Mouse (Mus musculus) G1E (cell line): ENCODE measurements around the gene Pygl. TPM values are rescaled to one million over a fixed set of nuclear protein-coding genes. Genes with fewer than 3 reads are reported as not detected.

ENCODE experiments used
- ATAC-seq: 2 replicates; pipeline ENCODE4 v1.8.0; 2016; ENCODE audit warnings: mild to moderate bottlenecking; ENCODE audit not compliant: insufficient number of reproducible peaks, poor library complexity, low FRiP score, severe bottlenecking; ENCODE audit errors: extremely low read depth
- DNase-seq: peaks from one replicate; pipeline ENCODE4 v3.0.0; 2012; ENCODE audit warnings: low spot score
- H3K27me3 ChIP-seq: 2 replicates; pipeline ENCODE4 v1.6.1; 2012; ENCODE audit warnings: mild to moderate bottlenecking, low read length, inconsistent platforms; ENCODE audit not compliant: insufficient read depth
- H3K36me3 ChIP-seq: replicated peaks from 2 replicates; pipeline ENCODE3; 2012; ENCODE audit warnings: mild to moderate bottlenecking, inconsistent platforms
- H3K4me1 ChIP-seq: 2 replicates; pipeline ENCODE4 v1.6.1; 2012; ENCODE audit warnings: low read depth, low read length, inconsistent platforms, mixed read lengths; ENCODE audit not compliant: insufficient read depth
- H3K4me3 ChIP-seq: 2 replicates; pipeline ENCODE4 v1.5.1; 2012; ENCODE audit warnings: low read depth, mild to moderate bottlenecking, inconsistent platforms, low read length, moderate library complexity, mixed read lengths
- H3K9me3 ChIP-seq: replicated peaks from 2 replicates; pipeline ENCODE4 v1.6.1; 2012; ENCODE audit warnings: inconsistent platforms
- CTCF ChIP-seq: IDR thresholded peaks from 2 replicates; pipeline ENCODE4 v1.5.1; 2012; ENCODE audit warnings: low read depth, low read length, inconsistent platforms, mixed read lengths
- GATA1 ChIP-seq: IDR thresholded peaks from 2 replicates; pipeline ENCODE4 v1.6.1; 2012; ENCODE audit warnings: borderline replicate concordance, low read length, inconsistent platforms, mixed read lengths
- GATA2 ChIP-seq: IDR thresholded peaks from 2 replicates; pipeline ENCODE4 v1.6.1; 2012; ENCODE audit warnings: low read depth, low read length, inconsistent platforms, borderline replicate concordance
- POLR2AphosphoS5 ChIP-seq: IDR thresholded peaks from 2 replicates; pipeline ENCODE4 v1.6.1; 2012; ENCODE audit warnings: low read depth, low read length, inconsistent platforms; ENCODE audit not compliant: insufficient replicate concordance
- TAL1 ChIP-seq: conservative IDR thresholded peaks from 2 replicates; pipeline ENCODE4 v1.6.1; 2012; ENCODE audit warnings: low read depth, low read length, inconsistent platforms, mixed read lengths
- polyA plus RNA-seq: library from polyadenylated mRNA; stranded (reverse); fragments of >175 nt; gene quantifications from 2 replicates; pipeline ENCODE4 v1.2.3, GENCODE M21; 2012
- total RNA-seq, 2 experiments: library from RNA; stranded (forward) in 1 of 2; stranded (reverse) in 1 of 2; fragments of 200-1000 nt in 1 of 2; fragments of >200 nt in 1 of 2; fragmentation: Nextera tagmentation in 1 of 2; gene quantifications; 2 replicates each; pipeline ENCODE4 v1.2.3; 2014 to 2017

The Pygl gene
- total RNA-seq (2014; fragmentation: Nextera tagmentation) (not detected in 2 replicates), total RNA-seq (2017) (0.27 and 0.35 TPM in 2 replicates), polyA plus RNA-seq (0.04 TPM in 1 of 2 replicates, not detected in the other)

- Histone ChIP-seq H3K36me3 (no peaks in the 10 kb centered on the region), H3K9me3 (no peaks in the 10 kb centered on the region), H3K27me3 (peaks cover 24% of the 10 kb centered on the region; the same call in 1 of the 2 replicates), H3K4me3 (no peak within 1 kb of the TSS), H3K4me1 (no peaks in the 10 kb centered on the region)
- DNase-seq (no peak), ATAC-seq (no peak)
- TF ChIP-seq TAL1 (no peak), GATA2 (no peak), CTCF (no peak), GATA1 (no peak), POLR2AphosphoS5 (no peak)
Measured at GRCm38 (mm10) chr12:70231294-70231693, at the start of gene Pygl. Gene Pygl (minus strand): TSS chr12:70231488.

- no peak for DNase-seq
- TF ChIP-seq CTCF = no peak
- no peak for TF ChIP-seq TAL1
- no peak for TF ChIP-seq GATA1
- no peak for TF ChIP-seq POLR2AphosphoS5
- TF ChIP-seq GATA2 = no peak
- Histone ChIP-seq H3K4me3 (no peak overlapping the region), H3K4me1 (no peaks in the 10 kb centered on the region), H3K9me3 (no peaks in the 10 kb centered on the region), H3K36me3 (no peaks in the 10 kb centered on the region), H3K27me3 (peaks cover 12% of the 10 kb centered on the region)
- ATAC-seq = no peak
Measured at GRCm38 (mm10) chr12:70280930-70281329, 49.6 kb upstream of the Pygl start.

GRCm38 (mm10) chr12:70280381-70280780, 49.1 kb upstream of the Pygl start:
- Histone ChIP-seq H3K9me3 (no peaks in the 10 kb centered on the region), H3K36me3 (no peaks in the 10 kb centered on the region), H3K27me3 (peaks cover 14% of the 10 kb centered on the region), H3K4me1 (no peaks in the 10 kb centered on the region), H3K4me3 (no peak overlapping the region)
- TF ChIP-seq TAL1 (no peak), GATA1 (no peak), GATA2 (no peak), CTCF (no peak), POLR2AphosphoS5 (no peak)
- no peak for DNase-seq
- no peak for ATAC-seq

GRCm38 (mm10) chr12:70277071-70277939, 46.0 kb upstream of the Pygl start:
- Histone ChIP-seq H3K27me3 (peaks cover 25% of the 10 kb centered on the region), H3K9me3 (no peaks in the 10 kb centered on the region), H3K36me3 (no peaks in the 10 kb centered on the region), H3K4me3 (no peak overlapping the region), H3K4me1 (no peaks in the 10 kb centered on the region)
- no peak for DNase-seq
- no peak for ATAC-seq
- TF ChIP-seq GATA2 = no peak
- no peak for TF ChIP-seq POLR2AphosphoS5
- no peak for TF ChIP-seq GATA1
- no peak for TF ChIP-seq TAL1
- TF ChIP-seq CTCF = no peak

GRCm38 (mm10) chr12:70269724-70270123, 38.4 kb upstream of the Pygl start:
- ATAC-seq (no peak), DNase-seq (no peak)
- no peaks in the 10 kb centered on the region for H3K9me3 ChIP-seq
- no peaks in the 10 kb centered on the region for H3K4me1 ChIP-seq
- H3K27me3 ChIP-seq = peaks cover 16% of the 10 kb centered on the region; the same call in 1 of the 2 replicates
- TF ChIP-seq CTCF (no peak), GATA2 (no peak), POLR2AphosphoS5 (no peak), TAL1 (no peak), GATA1 (no peak)
- no peaks in the 10 kb centered on the region for H3K36me3 ChIP-seq
- H3K4me3 ChIP-seq = no peak overlapping the region

- DNase-seq (no peak), ATAC-seq (no peak)
- peaks cover 10% of the 10 kb centered on the region; the same call in 1 of the 2 replicates for H3K27me3 ChIP-seq
- no peak overlapping the region for H3K4me3 ChIP-seq
- TF ChIP-seq GATA2 (no peak), GATA1 (no peak), CTCF (no peak), POLR2AphosphoS5 (no peak), TAL1 (no peak)
- no peaks in the 10 kb centered on the region for H3K36me3 ChIP-seq
- H3K9me3 ChIP-seq = no peaks in the 10 kb centered on the region
- no peaks in the 10 kb centered on the region for H3K4me1 ChIP-seq
Measured at GRCm38 (mm10) chr12:70267314-70267713, 36.0 kb upstream of the Pygl start.
